Mouse (Mus musculus) urinary bladder, postnatal 25 days (tissue): Measurements from ENCODE around the gene Utp15.

Experiments
- DNase-seq: peaks from one replicate; pipeline ENCODE4 v3.0.0; 2022; ENCODE audit warnings: low spot score

Utp15 gene

DNA sequence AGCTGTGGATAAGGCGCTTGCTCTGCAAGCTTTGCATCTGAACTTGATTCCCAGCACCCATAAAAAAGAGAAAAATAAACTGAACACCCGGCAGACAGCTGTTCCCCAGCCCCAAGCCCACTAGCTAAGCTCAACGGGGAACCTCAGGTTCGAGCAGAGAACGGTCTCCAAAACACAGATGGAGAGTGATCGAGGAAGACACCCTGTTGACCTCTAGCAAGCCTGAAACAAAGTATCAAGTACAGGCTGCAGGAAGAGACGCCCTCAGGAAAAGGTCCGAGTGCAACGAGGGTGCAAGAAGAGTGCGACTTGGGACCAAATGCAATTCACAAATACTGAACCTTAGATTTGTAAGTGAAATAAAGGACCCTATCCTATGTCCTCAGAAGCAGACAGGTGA lies 13.2 kb downstream of the Utp15 start:
- no peak for DNase-seq

DNA sequence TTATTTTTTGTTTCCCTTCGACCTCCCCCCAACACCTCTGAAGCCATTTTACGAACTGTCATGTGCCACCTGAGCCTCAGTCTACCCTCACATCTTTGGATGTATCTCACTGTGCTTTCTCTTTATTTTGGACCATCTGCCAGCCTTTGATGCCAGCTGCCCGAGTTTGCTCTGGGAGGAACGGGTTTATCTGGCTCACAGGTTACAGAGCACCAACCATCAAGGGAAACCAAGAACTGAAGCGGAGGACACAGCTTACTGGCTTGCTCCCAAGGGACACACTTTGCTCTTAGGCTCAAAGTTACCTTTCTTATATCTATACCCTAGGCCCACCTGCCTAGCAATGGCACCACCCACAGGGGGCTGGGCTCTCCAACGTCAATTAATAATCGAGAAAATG lies 17.5 kb downstream of the Utp15 start:
- DNase-seq: no peak

DNA sequence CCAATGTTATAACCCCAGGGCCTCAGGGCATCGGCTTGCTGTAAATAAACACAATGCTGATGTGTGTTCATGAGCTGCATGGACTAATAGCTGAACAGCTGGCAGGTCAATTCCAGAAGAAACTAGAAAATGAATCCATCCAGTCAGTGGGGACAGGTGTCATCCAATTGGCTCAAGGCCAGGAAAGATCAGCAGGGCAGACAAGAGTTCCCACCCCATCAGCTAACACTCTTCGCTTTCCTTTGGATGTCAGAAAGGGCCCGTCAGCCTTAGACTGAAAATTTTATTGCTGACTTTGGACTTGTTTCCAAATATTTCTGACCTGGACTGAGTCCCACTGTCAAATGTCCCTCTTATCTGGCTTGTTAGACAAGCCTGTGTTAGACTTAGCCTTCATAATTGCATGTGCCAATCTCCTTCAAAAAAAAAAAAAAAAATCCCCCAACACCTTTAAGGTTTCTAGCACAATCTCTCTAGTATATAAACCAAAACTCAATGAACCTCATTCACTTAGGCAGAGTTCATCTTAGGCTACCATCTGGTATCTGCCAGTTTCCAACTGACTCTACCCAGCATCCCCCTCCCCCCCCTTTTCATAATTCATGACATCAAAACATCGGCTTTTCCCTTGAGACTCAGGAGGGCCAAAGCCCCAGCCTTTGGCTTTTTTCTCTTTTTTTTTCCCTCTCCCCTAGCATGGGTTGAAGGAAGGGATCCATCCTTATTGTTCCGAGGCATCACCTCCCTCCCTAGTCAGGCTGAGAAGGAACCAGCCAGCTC lies 18.1 kb downstream of the Utp15 start:
- DNase-seq: no peak

DNA sequence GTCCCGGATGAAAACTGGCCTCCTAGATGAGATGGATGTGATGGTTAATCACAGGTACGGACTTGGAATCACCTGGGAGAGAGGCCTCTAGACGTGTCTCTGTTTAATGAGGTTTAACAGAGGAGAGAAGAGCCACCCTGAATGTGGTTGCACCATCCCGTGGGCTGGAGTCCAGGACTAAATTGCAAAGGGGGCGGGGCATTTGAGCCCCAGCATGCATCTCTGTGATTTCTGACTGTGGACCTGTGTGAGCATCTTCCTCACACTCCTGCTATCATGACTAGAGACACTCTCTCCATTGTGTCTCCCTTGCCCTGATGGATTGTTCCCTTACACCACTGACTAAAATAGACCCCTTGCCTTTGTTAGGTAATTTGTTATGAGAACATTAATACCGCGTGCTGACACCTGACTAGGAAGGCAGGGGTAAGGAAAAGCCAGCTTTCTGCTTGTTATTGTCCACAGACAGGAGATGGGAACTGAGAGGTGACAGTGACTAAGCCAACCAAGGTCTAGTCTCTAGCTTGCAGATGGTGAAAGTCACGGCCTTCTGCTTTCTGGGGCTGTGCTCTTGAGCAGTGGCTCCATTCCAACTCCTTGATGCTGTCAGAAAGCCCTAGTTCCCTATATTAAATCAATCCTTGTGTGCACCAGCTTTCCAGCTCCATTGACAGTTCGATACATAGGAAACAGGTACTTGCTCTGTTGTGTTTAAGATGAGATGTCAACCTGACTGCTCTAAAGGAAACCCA lies 21.1 kb downstream of the Utp15 start:
- DNase-seq: no peak

DNA sequence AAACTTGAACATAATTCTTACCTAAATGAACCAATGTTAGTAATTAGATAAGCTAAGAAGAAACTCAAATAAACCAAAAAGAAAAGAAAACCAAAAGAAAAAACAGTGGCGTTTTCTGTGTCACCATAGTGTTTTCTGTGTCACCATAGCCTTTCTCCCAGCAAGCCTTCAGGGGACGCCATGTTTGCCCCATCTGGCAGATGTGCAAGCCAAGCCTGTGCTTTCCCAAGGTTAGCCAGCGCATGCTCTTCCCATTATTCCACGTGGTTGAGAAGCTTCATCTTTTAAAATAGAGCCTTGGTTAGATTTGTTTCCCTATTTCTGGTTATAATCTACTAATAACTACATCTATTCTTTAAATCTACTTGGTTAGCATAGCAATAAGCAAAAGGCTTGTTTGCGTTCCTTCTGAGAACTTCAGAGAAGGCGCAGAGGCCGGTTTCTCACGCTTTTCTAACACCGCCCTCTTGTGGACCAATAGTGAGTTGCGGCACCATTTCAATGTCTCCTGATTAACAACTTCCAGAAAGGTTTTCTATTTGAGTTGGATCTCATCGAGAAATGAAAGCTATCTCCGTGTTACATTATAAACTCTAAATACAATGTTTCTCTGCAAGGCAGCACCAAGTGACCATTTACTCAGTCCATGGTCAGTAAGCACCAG lies 22.7 kb downstream of the Utp15 start:
- DNase-seq: peak; percentile 61

DNA sequence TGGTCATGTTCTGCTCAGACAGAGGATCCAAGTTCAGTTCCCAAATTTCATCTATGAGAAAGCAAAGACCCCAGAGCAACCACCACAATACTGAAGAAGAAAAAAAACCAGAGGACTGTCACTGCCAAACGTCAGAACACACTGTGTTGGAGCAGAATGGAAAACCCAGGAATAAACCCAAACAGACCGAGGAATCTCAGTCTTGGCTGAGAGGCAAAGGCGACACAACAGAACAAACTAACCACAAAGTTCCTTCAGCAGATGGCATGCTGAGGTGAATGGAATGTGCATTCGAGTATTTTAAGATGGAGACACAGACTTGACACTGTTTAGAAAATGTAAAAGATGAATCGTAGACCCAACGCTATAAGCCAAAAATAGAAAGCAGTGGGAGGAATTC lies 27.4 kb downstream of the Utp15 start:
- no peak for DNase-seq

DNA sequence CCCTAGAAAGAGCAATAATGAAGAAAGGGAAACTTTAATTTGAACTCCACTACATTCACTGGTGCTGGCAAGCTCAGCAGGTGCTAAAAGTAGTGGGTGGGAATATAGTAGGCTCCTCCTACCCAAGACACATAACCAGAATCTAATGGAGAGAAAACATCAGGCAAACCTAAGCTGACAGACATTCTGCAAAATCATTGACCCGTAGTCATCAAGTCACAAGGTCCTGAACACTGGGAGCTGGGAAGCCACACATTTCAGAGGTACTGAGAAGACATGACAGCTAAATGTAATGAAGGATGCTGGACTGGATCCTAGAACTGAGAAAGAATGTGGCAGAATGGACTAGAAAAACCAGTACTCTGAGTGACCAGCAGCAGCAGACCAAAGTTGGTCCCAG lies 32.3 kb downstream of the Utp15 start:
- no peak for DNase-seq

DNA sequence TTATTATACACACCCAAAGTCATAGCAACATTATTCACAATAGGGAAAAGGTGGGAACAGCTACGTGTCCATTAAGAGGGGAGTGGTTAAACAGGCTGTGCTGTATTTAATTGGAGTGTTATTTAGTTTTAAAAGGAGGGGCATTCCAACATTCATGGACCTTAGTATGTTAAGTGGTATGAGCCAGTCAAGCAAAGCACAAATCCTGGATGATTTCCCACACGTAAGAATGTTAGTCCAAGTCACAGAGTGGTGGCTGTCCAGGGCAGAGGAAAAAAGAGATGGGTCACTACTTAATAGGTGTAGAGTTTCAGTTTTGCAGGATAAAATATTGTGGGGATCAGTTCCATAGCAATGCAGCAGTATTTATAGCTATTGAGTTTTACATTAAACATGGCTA lies 36.6 kb downstream of the Utp15 start:
- no peak for DNase-seq

DNA sequence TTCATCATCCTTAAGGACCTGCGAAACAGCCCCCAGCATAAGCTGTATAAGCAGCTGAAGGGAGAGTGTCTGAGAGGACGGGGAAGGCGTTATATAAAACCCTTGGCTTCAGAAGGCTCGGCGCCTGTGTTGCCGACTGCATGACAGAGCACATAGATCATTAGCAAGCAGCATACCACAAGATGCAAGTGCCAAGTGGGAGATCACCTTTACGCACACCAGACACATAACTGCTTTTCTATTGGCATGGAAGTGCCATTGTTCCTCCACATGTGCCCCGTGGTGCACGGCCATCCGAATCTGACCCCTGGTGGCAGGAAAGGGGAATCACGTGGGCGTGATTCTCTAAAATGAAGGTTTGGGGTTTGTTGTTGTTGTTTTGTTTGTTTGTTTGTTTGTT lies 40.0 kb downstream of the Utp15 start:
- no peak for DNase-seq

DNA sequence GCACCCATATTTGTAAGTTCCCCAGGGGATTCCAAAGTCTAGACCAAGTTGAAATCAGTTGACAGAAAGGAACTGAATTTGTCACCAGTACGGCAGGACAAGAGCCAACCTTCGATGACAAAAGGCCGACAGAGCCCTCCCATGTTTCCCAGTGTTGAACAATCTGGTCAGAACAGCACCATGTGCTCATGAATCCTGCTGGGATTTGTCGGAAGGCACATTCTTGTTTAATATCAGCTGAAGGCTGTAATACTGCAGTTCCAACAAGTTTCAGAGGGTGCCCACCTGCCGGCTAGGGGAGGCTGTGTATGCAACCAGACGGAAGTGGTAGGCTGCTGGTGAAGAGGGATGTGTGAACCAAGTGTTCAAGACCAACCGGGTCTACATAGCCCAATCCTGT lies 52.7 kb downstream of the Utp15 start:
- no peak for DNase-seq

DNA sequence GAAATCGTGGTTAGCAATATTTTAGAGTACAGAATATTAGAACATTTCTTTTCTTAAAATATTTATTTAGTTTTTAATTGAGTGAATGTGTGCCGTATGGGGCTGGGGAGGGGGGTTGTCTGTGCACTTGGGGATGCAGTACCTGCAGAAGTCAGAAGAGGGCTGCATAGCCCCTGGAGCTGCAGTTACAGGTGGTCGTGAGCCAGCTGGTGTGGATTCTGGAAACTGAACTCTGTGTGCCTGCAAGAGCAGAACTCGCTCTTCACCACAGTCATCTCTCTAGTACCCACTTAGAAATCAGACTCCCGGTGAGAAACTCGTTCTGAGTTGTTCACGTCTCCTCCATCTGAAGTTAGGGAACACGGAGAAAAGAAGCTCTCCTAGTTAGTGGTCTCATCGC lies 54.0 kb downstream of the Utp15 start:
- no peak for DNase-seq

DNA sequence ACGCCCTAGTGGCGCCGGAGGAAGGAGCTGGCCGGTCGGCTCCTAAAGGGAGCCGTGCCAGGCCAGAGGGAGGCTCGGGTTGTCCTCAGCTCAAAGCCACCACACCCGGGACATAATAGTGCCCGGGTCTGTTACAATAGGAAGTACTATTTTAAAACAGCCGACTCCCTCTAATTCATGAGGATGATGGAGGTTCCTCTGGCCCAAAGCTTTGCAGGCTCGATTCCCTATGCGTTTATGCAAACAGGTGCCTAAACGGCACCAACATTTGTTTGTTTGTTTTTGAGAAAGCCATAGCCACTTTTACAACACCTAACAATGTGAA lies 56.3 kb downstream of the Utp15 start:
- DNase-seq: no peak

DNA sequence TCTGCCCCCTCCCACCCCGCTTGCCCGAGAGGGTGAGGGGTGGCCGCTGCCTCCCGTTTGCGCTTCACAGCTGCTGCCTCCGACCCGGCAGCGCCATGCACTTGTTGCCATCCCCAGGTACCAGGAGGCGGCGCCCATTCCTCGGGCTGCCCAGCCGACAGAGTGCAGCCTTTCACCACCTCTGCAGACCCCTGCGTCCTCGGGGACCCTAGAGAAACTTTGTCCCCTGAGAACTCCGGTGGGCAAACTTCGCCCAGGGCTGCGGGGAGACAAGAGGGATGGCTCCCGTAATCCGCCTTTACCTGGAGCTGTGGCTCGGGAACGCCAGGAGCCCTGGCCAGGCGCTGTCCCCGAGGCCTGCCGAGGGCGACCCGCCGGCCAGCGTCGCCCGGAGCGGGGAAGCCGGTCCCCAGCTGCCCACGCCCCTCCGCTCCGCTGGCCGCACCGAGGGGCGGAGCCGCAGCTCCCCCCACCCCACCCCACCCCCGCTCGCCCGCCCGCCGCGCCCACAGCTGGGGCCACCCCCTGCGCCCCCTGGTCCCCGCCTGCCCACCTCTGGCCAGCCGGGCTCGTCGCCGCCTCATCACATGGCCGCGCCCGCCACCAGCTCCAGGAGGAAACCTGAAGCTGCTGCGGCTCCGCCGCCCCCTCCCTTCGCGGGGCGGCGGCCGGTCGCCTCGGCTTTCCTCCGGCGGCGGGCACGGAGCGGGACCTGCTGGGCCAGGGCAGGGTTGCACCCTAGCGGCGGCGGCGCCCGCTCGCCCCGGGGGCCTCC lies 56.9 kb downstream of the Utp15 start, which contains the start of gene Arhgef28:
Gene Arhgef28 (minus strand): TSS at position 669 of the 775 bp plus-strand sequence.
- DNase-seq: peak; percentile 60

DNA sequence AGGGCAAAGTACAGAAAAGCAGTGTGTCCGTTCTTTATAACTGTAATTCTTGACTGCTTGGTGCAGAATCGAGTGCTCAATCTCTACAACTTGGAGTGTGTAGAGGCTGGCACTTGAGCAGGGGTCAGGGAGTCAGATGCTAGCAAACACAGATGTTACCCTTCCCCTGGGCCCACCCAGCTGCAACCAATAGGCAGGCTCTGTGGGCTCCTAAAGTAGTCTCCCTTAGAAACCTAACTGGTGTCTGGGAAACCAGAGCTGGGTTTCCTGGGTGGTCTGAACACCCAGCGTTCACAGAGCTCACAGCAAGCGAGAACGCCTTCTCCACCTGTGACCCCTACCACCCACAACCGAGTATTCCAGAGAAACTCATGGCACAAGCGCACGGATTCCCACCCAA lies 57.7 kb downstream of the Utp15 start:
- no peak for DNase-seq

DNA sequence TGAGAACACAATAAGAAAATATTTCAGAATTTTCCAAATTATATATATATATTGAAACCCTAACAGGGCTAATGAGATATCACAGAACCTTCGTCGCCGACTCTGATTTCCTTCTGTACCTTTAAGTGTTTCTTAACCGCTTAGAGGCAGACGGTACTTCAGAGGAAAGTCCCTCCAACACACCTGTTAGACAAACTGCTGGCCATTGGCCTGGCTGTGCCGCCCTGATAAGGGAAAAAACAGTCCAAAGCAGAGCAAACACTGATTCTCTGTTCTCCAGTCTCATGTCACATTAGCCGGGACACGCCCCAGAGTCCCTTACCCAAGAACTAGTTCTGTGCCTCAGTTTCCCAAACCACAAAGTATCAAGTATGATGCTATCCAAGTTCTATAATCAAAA lies 58.5 kb downstream of the Utp15 start:
- DNase-seq: no peak

DNA sequence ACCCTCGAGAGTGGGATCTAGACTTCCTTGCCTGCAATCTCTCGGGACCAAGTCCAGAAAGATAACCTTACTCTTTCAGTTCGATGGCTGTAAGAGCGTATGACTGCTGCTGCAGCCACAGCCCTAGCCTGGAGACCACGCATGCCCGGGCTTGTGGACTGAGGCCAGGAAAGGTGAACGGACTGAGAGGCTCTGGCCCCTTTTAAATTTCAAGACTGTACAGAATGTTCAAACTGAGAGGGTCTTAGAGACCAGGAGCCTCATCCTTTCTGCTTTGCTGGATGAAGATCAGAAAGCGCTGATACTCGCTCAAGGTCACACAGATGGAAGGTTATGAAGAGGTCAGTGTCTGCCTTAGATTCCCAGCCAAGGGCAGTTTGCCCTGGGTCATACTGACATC lies 61.4 kb downstream of the Utp15 start:
- no peak for DNase-seq
